Mouse (Mus musculus): ENCODE measurements around the gene Prss36. TPM values are rescaled to one million over a fixed set of nuclear protein-coding genes. Genes with fewer than 3 reads are reported as not detected.

Gene Prss36
- total and polyA plus RNA-seq, 3 experiments = 1.7 to 5.1 TPM; not detected in 1

GRCm38 (mm10) chr7:127967922-127968828 lies 21.6 kb upstream of the Prss36 start:
- DNase-seq (ENCODE audit: low read depth, low spot score) = peak; percentile 80
- Histone ChIP-seq H3K36me3 (ENCODE audit: control insufficient read depth in 1 of 2, insufficient read depth in 2 of 2, low read length in 2 of 2) (peaks cover 19 to 38% of the 10 kb centered on the region in 2 experiments), H3K9ac (ENCODE audit: control insufficient read depth, low read depth, low read length, poor library complexity, severe bottlenecking) (peak overlapping the region; percentile 99), H3K4me1 (ENCODE audit: control insufficient read depth in 1 of 2, insufficient read depth in 2 of 2, low read length in 2 of 2) (peaks cover 3 to 17% of the 10 kb centered on the region in 2 experiments), H3K79me2 (ENCODE audit: control insufficient read depth, insufficient read depth, low read length, poor library complexity) (peaks cover 44% of the 10 kb centered on the region), H3K9me3 (replicated peaks; ENCODE audit: insufficient read depth, low read length) (no peaks in the 10 kb centered on the region), H3K4me3 (ENCODE audit: control insufficient read depth in 1 of 2, insufficient read depth in 1 of 2, low read depth in 2 of 2, low read length in 2 of 2) (peak overlapping the region; percentile 81 to 97), H3K27ac (ENCODE audit: control insufficient read depth, low read depth, low read length) (peak overlapping the region; percentile 37), H3K27me3 (ENCODE audit: control insufficient read depth in 1 of 2, insufficient read depth in 2 of 2, low read length in 2 of 2) (no peaks in the 10 kb centered on the region)
- TF ChIP-seq NRF1 (IDR thresholded peaks at IDR 0.05; ENCODE audit: insufficient read depth, low read depth, low read length, poor library complexity, severe bottlenecking) (peak; percentile 51; the same call in 1 of the 2 replicates), ZC3H11A (IDR thresholded peaks at IDR 0.05; ENCODE audit: low read depth, low read length) (no peak), ZNF384 (IDR thresholded peaks at IDR 0.05; ENCODE audit: low read depth, low read length) (peak; percentile 31; the same call in 1 of the 2 replicates), TBP (IDR thresholded peaks at IDR 0.05; ENCODE audit: low read depth, low read length) (no peak), TAL1 (IDR thresholded peaks at IDR 0.05; ENCODE audit: low read length) (no peak), NELFE (IDR thresholded peaks at IDR 0.05; ENCODE audit: low read depth, low read length) (no peak), CHD1 (IDR thresholded peaks at IDR 0.05; ENCODE audit: low read depth, low read length) (no peak), GABPA (IDR thresholded peaks at IDR 0.05; ENCODE audit: low read depth, low read length) (no peak), ELF1 (IDR thresholded peaks at IDR 0.05; ENCODE audit: low read depth, low read length) (no peak), TCF12 (IDR thresholded peaks at IDR 0.05; ENCODE audit: low read depth, low read length) (no peak), USF2 (IDR thresholded peaks at IDR 0.05; ENCODE audit: borderline replicate concordance in 1 of 2, insufficient read depth in 1 of 2, low read depth in 1 of 2, low read length in 2 of 2) (no peak), SIN3A (IDR thresholded peaks at IDR 0.05; ENCODE audit: low read length) (no peak; the same call in none of the 2 replicates), E2F4 (IDR thresholded peaks at IDR 0.05; ENCODE audit: borderline replicate concordance, low read depth, low read length) (no peak), MXI1 (IDR thresholded peaks at IDR 0.05; ENCODE audit: low read depth, low read length) (peak; percentile 67), RCOR1 (IDR thresholded peaks at IDR 0.05; ENCODE audit: low read depth, low read length) (no peak), MAX (IDR thresholded peaks at IDR 0.05; ENCODE audit: low read length) (no peak), POLR2AphosphoS2 (IDR thresholded peaks at IDR 0.05; ENCODE audit: low read length) (peak; percentile 41; the same call in 1 of the 2 replicates), MAFK (IDR thresholded peaks at IDR 0.05; ENCODE audit: borderline replicate concordance, low read depth, low read length) (no peak), CHD2 (IDR thresholded peaks at IDR 0.05; ENCODE audit: low read length) (no peak), BHLHE40 (IDR thresholded peaks at IDR 0.05; ENCODE audit: borderline replicate concordance, low read depth, low read length) (no peak), ETS1 (IDR thresholded peaks at IDR 0.05; ENCODE audit: low read depth, low read length) (peak; percentile 40), ZKSCAN1 (IDR thresholded peaks at IDR 0.05; ENCODE audit: low read depth, low read length) (no peak), SMC3 (IDR thresholded peaks at IDR 0.05; ENCODE audit: low read depth, low read length) (no peak), MAZ (IDR thresholded peaks at IDR 0.05; ENCODE audit: low read depth, low read length) (0 out of 2 replicates have a peak, but pooled peaks have one; percentile 1)

Data from MEL (cell line).